Mouse (Mus musculus) ES-E14 (cell line): ENCODE measurements at regions not wholly inside any gene's neighbourhood (a gene's known extent, or its start where the extent isn't known, plus 50 kb on each side); places are given as distances from the start of the nearest gene placed in this dataset.

ENCODE experiments used
- DNase-seq: peaks from one replicate; pipeline ENCODE4 v3.0.0-alpha.2; 2013; ENCODE audit warnings: low read depth, low spot score
- H3K27ac ChIP-seq: 2 replicates; pipeline ENCODE4 v1.5.1; 2012; ENCODE audit warnings: low read depth, mild to moderate bottlenecking, low read length, moderate library complexity, mixed read lengths; ENCODE audit not compliant: poor library complexity, insufficient read depth, severe bottlenecking
- H3K36me3 ChIP-seq: 2 replicates; pipeline ENCODE4 v1.6.1; 2012; ENCODE audit warnings: mild to moderate bottlenecking, low read length, moderate library complexity, mixed read lengths; ENCODE audit not compliant: control insufficient read depth, poor library complexity, insufficient read depth, severe bottlenecking
- H3K4me1 ChIP-seq, 2 experiments: fragments of 150-350 bp in 1 of 2; sonication (generic) in 1 of 2; 2 replicates each; pipeline ENCODE4 v1.6.1; 2012; ENCODE audit warnings: low read length in 2 of 2, mild to moderate bottlenecking in 1 of 2, mixed read lengths in 1 of 2; ENCODE audit not compliant: control insufficient read depth in 2 of 2, insufficient read depth in 2 of 2, poor library complexity in 1 of 2
- H3K4me3 ChIP-seq, 2 experiments: fragments of 150-350 bp in 1 of 2; sonication (generic) in 1 of 2; 2 replicates each; pipeline ENCODE4 v1.5.1; 2012; ENCODE audit warnings: low read length in 2 of 2, low read depth in 1 of 2, mild to moderate bottlenecking in 1 of 2, mixed read lengths in 1 of 2; ENCODE audit not compliant: insufficient read depth in 1 of 2, poor library complexity in 1 of 2, severe bottlenecking in 1 of 2
- H3K9ac ChIP-seq: 2 replicates; pipeline ENCODE4 v1.6.1; 2012; ENCODE audit warnings: low read depth, mild to moderate bottlenecking, low read length, mixed read lengths; ENCODE audit not compliant: poor library complexity, insufficient read depth, severe bottlenecking
- H3K9me3 ChIP-seq: fragments of 150-350 bp; sonication (generic); 2 replicates; pipeline ENCODE4 v1.6.1; 2012; ENCODE audit warnings: low read depth, mild to moderate bottlenecking, low read length; ENCODE audit not compliant: control insufficient read depth, insufficient read depth
- CHD2 ChIP-seq: IDR thresholded peaks from 2 replicates; pipeline ENCODE4 v1.6.1; 2014; ENCODE audit warnings: mild to moderate bottlenecking, low read depth, low read length, inconsistent platforms
- HCFC1 ChIP-seq: IDR thresholded peaks from 2 replicates; pipeline ENCODE4 v1.6.1; 2012; ENCODE audit warnings: low read length, inconsistent platforms, borderline replicate concordance; ENCODE audit not compliant: insufficient read depth
- MAFK ChIP-seq: IDR thresholded peaks from 2 replicates; pipeline ENCODE4 v1.6.1; 2014; ENCODE audit warnings: mild to moderate bottlenecking, low read depth, low read length, inconsistent platforms; ENCODE audit not compliant: insufficient read depth
- ZC3H11A ChIP-seq: IDR thresholded peaks from 2 replicates; pipeline ENCODE4 v1.6.1; 2012; ENCODE audit warnings: low read depth, mild to moderate bottlenecking, inconsistent platforms, low read length, borderline replicate concordance
- ZNF384 ChIP-seq: IDR thresholded peaks from 2 replicates; pipeline ENCODE4 v1.6.1; 2012; ENCODE audit warnings: low read depth, low read length, inconsistent platforms
- in situ Hi-C, 2 experiments: fragments of 600-800 bp; cut with MboI; formaldehyde crosslinking; loops; one replicate each; pipeline ENCODE4 v1.15.1; 2025; ENCODE audit warnings: low sequenced_read_pairs in 2 of 2, inconsistent platforms in 1 of 2; ENCODE audit not compliant: unreplicated experiment in 2 of 2

DNA sequence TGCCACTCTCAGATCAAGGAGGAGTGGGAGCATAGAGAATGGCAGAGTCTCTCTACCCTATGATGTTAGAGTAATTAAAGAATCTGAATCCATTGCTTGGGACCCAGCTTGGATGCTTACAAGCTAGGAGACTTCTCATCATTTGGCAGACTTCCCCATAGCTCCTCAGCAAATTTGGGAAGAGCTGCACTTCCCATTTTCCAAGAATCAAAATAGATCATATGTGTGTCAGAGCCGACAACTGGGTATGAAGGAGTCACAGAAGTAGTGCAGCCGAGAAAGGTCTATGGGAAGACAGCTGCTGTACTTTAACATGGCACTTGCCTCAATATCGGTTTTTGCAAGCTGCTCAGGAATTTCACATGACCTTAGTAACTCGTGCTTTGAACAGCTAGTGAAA, 596.8 kb downstream of the Gm9195 start:
- H3K36me3 ChIP-seq, result no peaks in the 10 kb centered on the region
- H3K4me1 ChIP-seq, result no peaks in the 10 kb centered on the region
- TF ChIP-seq CHD2 (no peak), HCFC1 (no peak), MAFK (no peak), ZC3H11A (no peak), ZNF384 (no peak)
- in situ Hi-C loops, result loop anchor here in 1 of 2 experiments (25.0 kb wide), 1 partner anchor 108 kb away; no protein-coding TSS in a partner anchor
- no peak overlapping the region for H3K9ac ChIP-seq
- no peak overlapping the region for H3K4me3 ChIP-seq
- DNase-seq, result no peak
- no peaks in the 10 kb centered on the region for H3K9me3 ChIP-seq
- no peak overlapping the region for H3K27ac ChIP-seq

- Histone ChIP-seq H3K9ac (no peak overlapping the region), H3K4me1 (no peaks in the 10 kb centered on the region), H3K36me3 (no peaks in the 10 kb centered on the region), H3K9me3 (no peaks in the 10 kb centered on the region), H3K4me3 (no peak overlapping the region), H3K27ac (no peak overlapping the region)
- no peak for TF ChIP-seq MAFK
- TF ChIP-seq HCFC1, result no peak
- no peak for TF ChIP-seq ZNF384
- no peak for TF ChIP-seq CHD2
- TF ChIP-seq ZC3H11A, result no peak
- peak; percentile 15 for DNase-seq
- in situ Hi-C loops, result loop anchor here in 1 of 2 experiments (25.0 kb wide), 1 partner anchor 106 kb away; no protein-coding TSS in a partner anchor
These were observed 598.3 kb downstream of the Gm9195 start for GRCm38 (mm10) chr14:71893361-71893760.

DNA sequence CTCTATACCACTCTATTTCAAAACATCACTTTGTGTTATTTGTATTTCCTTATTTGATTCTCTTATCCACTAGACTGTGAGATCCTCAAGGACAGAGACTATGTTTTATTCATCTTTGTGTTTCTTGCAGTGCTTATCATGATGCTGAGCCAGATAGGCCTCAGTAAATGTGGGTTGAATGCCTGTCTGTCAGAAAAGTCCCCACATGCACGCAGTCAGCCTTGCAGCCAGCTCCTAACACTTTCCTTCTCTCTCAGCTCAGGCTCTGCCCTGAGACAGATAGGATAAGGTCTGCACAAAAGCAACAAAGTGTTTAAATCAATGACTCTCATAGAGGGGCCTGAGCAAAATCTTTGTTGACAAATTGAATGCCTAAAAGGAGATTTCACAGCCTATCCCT, 600.0 kb downstream of the Gm9195 start:
- Histone ChIP-seq H3K4me1 (no peaks in the 10 kb centered on the region), H3K9me3 (no peaks in the 10 kb centered on the region), H3K9ac (no peak overlapping the region), H3K36me3 (no peaks in the 10 kb centered on the region), H3K4me3 (no peak overlapping the region), H3K27ac (no peak overlapping the region)
- in situ Hi-C loops, result loop anchor here in 1 of 2 experiments (25.0 kb wide), 1 partner anchor 104 kb away; no protein-coding TSS in a partner anchor
- DNase-seq, result no peak
- TF ChIP-seq ZC3H11A (no peak), ZNF384 (no peak), HCFC1 (no peak), MAFK (no peak), CHD2 (no peak)

DNA sequence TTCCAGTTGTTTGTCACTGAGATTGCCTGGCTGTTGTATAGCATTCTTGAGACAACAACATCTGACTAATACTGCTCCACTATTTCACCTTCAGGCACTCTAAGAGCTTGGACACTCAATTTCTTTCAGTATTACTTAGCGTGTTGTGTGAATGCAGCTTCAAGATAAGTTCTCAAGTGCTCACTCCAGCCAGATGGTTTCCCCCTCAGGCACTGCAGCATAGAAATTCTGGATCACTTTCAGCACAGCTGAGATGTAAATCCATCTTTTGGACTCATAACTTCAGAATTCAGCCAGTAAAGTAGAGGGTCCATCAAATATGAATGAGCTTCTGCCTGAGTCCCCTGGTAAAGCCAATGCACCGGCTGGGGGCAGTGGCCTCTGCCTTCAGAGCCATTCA, 608.8 kb downstream of the Gm9195 start:
- in situ Hi-C loops, result loop anchor here in 1 of 2 experiments (25.0 kb wide), 1 partner anchor 96 kb away; no protein-coding TSS in a partner anchor
- no peak overlapping the region for H3K4me3 ChIP-seq
- no peak overlapping the region for H3K27ac ChIP-seq
- no peaks in the 10 kb centered on the region for H3K9me3 ChIP-seq
- no peak for DNase-seq
- H3K9ac ChIP-seq, result no peak overlapping the region
- H3K4me1 ChIP-seq, result no peaks in the 10 kb centered on the region
- no peaks in the 10 kb centered on the region for H3K36me3 ChIP-seq
- TF ChIP-seq ZNF384, result no peak
- TF ChIP-seq HCFC1, result no peak
- TF ChIP-seq MAFK, result no peak
- no peak for TF ChIP-seq CHD2
- no peak for TF ChIP-seq ZC3H11A

GRCm38 (mm10) chr14:71845546-71845945, 646.1 kb downstream of the Gm9195 start:
- in situ Hi-C loops, result no loop called here
- TF ChIP-seq ZC3H11A (no peak), HCFC1 (no peak), MAFK (no peak), CHD2 (no peak), ZNF384 (no peak)

More at GRCm38 (mm10) chr14:71845546-71845945, 646.1 kb downstream of the Gm9195 start:
- H3K36me3 ChIP-seq, result no peaks in the 10 kb centered on the region
- DNase-seq, result no peak
- H3K9ac ChIP-seq, result no peak overlapping the region
- H3K27ac ChIP-seq, result no peak overlapping the region
- H3K9me3 ChIP-seq, result no peaks in the 10 kb centered on the region
- H3K4me1 ChIP-seq, result no peaks in the 10 kb centered on the region
- H3K4me3 ChIP-seq, result no peak overlapping the region
